Mouse (Mus musculus) CH12.LX (cell line): ENCODE data around the gene Foxk2.

Experiments used
- CTCF ChIP-seq, 2 experiments: IDR thresholded peaks in 1 of 2; conservative IDR thresholded peaks in 1 of 2; 2 replicates each; pipeline ENCODE4 v1.5.1; 2011 to 2012; ENCODE audit warnings: low read depth in 2 of 2, low read length in 2 of 2, improper control_type of control experiment in 1 of 2, inconsistent platforms in 1 of 2, mild to moderate bottlenecking in 1 of 2, moderate library complexity in 1 of 2
- ETS1 ChIP-seq: conservative IDR thresholded peaks from 2 replicates; pipeline ENCODE4 v1.6.1; 2012; ENCODE audit warnings: low read depth, mild to moderate bottlenecking, inconsistent platforms, low read length, improper control_type of control experiment, moderate library complexity
- POLR2A ChIP-seq: IDR thresholded peaks from 2 replicates; pipeline ENCODE4 v1.6.1; 2011; ENCODE audit warnings: low read depth, mild to moderate bottlenecking, improper control_type of control experiment, low read length
- UBTF ChIP-seq: IDR thresholded peaks from 2 replicates; pipeline ENCODE4 v1.6.1; 2012; ENCODE audit warnings: low read depth, mild to moderate bottlenecking, inconsistent platforms, low read length, improper control_type of control experiment, moderate library complexity

GRCm38 (mm10) chr11:121231191-121231590 lies 28.6 kb upstream of the Foxk2 start:
- no peak for TF ChIP-seq POLR2A
- no peak for TF ChIP-seq CTCF (conservative IDR thresholded peaks at IDR 0.05 in 1 of 2, IDR thresholded peaks at IDR 0.05 in 1 of 2; ENCODE audit: low read depth in 2 of 2, low read length in 2 of 2)
- no peak for TF ChIP-seq ETS1
- TF ChIP-seq UBTF = no peak
